Mouse (Mus musculus) thymus, postnatal 0 days (tissue): ENCODE results near the gene Gbp6. TPM values are rescaled to one million over a fixed set of nuclear protein-coding genes. Genes with fewer than 3 reads are reported as not detected.

Experiments
- polyA plus RNA-seq: library from polyadenylated mRNA; unstranded; fragments of >200 nt; fragmentation: Nextera tagmentation; extraction: Ambion mirVana; gene quantifications from 2 replicates; pipeline ENCODE4 v1.2.1, GENCODE M21; 2015

Gene Gbp6
- polyA plus RNA-seq, 1 experiment from 2014 or later: 40.5 TPM

Other genes starting within 250 kb of the Gbp6 start
- gene Gbp9, start 154.2 kb downstream of the Gbp6 start, polyA plus RNA-seq: 20.9 and 31.5 TPM in 2 replicates
- 61.9 and 67.2 TPM in 2 replicates for gene Gbp8, start 154.2 kb downstream of the Gbp6 start, polyA plus RNA-seq
- gene Gbp4, start 154.1 kb downstream of the Gbp6 start, polyA plus RNA-seq: 59.6 and 66.2 TPM in 2 replicates
- 2.6 and 3.3 TPM in 2 replicates for gene Gbp10, start 54.2 kb downstream of the Gbp6 start, polyA plus RNA-seq
- gene Gm43302, start within 50 bp of the Gbp6 start, polyA plus RNA-seq: 0.56 TPM in 1 of 2 replicates, not detected in the other
- gene Lrrc8b, start 122.1 kb upstream of the Gbp6 start, polyA plus RNA-seq: 8.9 and 9.5 TPM in 2 replicates
- 24.5 and 26.2 TPM in 2 replicates for gene Lrrc8c, start 225.7 kb upstream of the Gbp6 start, polyA plus RNA-seq